Mouse (Mus musculus): ENCODE data around the gene Zfp879. TPM values are rescaled to one million over a fixed set of nuclear protein-coding genes. Genes with fewer than 3 reads are reported as not detected.

Gene Zfp879
- total RNA-seq, 2 experiments from 2014 or later: 3.3 to 5.0 TPM

Other genes with a start within 250 kb of the Zfp879 start
- 10 to 100 TPM; 15.7 to 15.9 TPM for gene Adamts2, start 239.5 kb downstream of the Zfp879 start, total RNA-seq (2021)
- 10 to 100 TPM; 51.4 to 52.3 TPM for gene Zfp354c, start 13.8 kb downstream of the Zfp879 start, total RNA-seq (2021)
- not detected for gene Grm6, start 9.1 kb upstream of the Zfp879 start, total RNA-seq (2021)
- gene Zfp454, start 46.1 kb upstream of the Zfp879 start, total RNA-seq (2021): 1 to 10 TPM; 6.7 to 7.0 TPM
- gene Zfp2, start 74.6 kb upstream of the Zfp879 start, total RNA-seq (2021): 10 to 100 TPM; 17.6 to 19.5 TPM
- gene Zfp354b, start 90.1 kb upstream of the Zfp879 start, total RNA-seq (2021): 1 to 10 TPM; 6.5 to 7.4 TPM
- gene 4933414I15Rik, start 102.2 kb upstream of the Zfp879 start, total RNA-seq (2021): not detected
- not detected for gene Prop1, start 112.2 kb upstream of the Zfp879 start, total RNA-seq (2021)
- not detected for gene Olfr1378, start 125.0 kb upstream of the Zfp879 start, total RNA-seq (2021)
- not detected for gene Olfr1377, start 140.4 kb upstream of the Zfp879 start, total RNA-seq (2021)
- not detected for gene Olfr51, start 162.0 kb upstream of the Zfp879 start, total RNA-seq (2021)
- not detected for gene Olfr54, start 172.7 kb upstream of the Zfp879 start, total RNA-seq (2021)
- not detected for gene Olfr1375, start 206.6 kb upstream of the Zfp879 start, total RNA-seq (2021)
- 1 to 10 TPM; 8.2 to 8.5 TPM for gene Zfp354a, start 217.7 kb upstream of the Zfp879 start, total RNA-seq (2021)

Data from layer of hippocampus, postnatal 36 days (tissue).